Mouse (Mus musculus): Measurements from ENCODE around the gene Hmg20b.
A peak's percentile ranks its signal among the peaks of the same experiment; 100 is the strongest.

Gene Hmg20b

DNA sequence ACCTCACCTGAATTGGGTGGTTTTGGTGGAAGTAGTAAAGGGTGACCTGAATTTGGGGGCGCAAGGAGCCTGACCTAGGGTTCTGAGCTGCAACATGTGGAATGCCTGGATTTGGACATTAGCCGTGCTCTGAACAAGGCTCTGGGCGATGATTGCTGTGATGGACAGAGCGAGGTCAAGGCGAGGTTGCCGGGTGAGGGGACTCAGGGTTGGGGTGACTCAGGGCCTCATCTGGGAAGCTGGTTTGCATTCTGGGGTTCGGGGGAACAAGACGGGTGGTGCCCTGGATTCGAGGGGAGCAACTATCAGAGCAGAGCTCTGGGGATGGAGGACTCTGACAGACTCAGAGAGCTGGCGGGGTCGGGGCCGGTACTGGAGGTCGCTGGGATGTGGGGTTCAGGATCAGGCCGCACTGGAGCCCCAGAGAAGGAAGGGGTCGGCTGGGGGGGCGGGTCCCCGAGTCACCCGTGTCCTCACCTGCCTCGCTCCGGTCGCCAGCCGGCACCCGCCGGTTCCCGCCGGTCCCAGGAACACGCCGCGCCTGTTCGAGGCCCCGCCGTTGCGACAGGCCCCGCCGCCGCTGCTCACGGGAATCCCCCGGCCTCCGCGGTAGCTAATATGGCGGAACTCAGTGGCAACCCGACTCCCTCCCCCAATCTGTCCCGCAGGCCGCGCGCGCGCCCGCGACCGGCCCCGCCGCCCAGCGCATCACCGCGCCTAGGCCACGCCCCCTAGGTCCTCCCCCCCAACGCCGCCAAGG is 27.7 kb upstream of the Hmg20b start, which contains the start of gene Fzr1:
Gene Fzr1 (minus strand): TSS at position 724 of the 760 bp plus-strand sequence.
- DNase-seq = no peak

DNA sequence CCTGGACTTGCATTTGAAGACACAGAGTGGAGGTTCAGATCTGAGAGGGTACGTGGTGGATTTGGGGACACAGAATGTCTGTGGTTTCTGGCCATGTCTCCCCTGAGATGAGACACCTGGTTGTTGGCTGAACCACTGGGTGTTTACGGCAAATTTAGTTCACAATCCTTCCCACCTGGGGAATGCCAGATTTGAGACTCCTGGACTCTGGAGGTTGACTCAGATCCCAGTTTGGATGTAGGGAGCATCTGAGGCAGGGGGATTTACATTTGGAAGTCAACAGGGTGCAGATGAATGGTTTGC is 27.0 kb upstream of the Hmg20b start:
- DNase-seq = no peak

DNA sequence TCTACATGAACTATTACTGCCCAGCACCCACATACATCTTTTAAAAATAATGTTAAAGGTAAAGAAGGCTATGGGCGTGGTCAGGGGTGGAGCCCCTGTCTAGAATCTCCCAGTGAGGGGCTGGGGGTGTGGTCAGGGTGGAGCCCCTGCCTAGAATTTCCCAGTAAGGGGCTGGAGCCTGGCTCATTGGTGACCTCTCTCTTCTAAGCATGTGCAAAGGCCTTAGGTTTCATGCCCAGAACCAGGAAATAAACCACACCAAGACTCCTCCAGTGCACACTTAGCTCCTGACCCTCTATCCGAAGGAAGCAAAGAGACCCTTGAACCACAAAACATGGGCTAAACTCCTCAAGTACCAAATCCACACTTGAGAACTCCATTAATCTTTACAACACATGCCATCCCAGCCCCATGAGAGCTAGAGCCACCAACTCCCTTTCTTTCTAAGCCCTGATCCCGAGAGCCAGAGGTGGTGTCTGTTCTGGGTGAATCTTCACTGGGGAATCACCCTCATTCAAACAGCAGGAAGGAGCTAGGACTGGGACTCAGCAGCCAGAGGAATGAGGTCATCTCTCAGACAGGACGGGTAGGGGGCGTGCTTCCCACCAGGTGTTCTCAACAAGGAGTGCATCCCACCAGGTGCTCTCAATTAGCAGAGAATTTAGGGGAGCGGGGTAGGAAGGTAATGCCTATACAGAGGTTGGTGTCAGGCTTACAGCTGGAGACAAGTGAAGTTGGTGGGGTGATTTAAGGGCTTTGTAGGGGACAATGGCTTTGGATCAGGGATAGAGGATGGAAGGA is 26.5 kb upstream of the Hmg20b start:
- no peak for DNase-seq

DNA sequence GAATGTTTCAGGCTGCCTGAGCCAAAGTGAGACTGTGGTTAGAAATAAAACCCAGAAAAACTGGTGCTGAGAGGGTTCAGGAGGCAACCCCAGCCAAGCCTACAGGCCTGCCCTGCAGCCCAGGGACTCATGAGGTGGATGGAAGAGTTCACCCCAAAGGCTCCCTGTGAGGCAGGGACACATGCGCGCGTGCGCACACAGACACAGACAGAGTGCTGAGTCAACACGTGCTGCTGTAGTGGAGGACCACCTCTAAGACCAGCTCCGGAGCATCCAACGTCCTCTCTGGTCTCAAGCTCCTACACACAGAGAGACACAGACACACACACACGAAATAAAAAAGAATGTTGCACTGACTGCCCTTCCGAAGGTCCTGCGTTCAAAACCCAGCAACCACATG is 25.0 kb upstream of the Hmg20b start:
- DNase-seq = no peak

DNA sequence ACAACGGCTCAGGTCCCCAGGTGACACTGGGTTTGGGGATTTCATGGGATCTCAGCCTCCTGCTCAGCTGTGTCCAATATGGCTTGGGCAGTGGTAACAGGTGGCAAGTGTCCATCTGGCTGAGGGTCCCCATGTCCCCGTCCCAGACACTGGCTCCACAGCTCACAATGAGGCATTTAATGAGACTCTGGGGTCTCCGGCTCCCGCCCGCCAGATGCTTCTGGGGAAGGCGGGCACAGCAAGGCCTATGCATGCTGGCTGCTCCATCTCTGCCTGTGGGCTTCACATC is 16.9 kb upstream of the Hmg20b start:
- no peak for DNase-seq

DNA sequence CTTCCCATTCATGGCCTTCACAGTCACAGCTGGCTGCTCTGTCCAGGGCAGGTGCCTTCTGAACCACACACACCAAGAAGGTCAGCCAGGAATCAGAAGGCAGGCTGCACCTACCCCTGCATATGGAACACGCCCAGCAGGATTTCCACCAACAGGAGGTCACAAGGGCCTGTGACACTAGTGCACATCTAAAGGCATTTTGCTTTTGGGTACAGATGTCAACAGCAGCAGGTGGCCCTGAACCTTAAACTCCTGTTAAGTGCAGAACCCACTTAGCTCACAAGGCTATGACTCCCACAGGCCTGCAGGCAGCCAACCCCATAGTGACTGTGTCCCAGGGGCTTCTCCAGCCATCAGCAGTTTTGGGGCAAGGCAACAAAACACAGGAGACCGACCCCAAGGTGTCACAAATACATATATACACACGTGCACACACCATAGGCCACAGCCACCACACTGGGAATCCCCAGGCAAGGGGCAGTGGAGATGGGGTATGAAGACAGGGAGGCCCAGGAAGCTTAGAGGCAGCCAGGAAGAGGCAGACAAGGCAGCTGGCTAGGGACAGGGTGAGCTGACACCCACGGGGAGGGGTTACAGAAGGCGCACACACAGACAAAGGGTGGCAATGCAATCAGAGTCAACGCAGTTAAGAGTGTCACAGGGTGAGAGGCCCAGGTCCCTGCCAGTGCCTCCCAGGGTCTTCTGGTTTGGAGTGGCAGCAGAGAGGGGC is 16.4 kb upstream of the Hmg20b start:
- DNase-seq = no peak

DNA sequence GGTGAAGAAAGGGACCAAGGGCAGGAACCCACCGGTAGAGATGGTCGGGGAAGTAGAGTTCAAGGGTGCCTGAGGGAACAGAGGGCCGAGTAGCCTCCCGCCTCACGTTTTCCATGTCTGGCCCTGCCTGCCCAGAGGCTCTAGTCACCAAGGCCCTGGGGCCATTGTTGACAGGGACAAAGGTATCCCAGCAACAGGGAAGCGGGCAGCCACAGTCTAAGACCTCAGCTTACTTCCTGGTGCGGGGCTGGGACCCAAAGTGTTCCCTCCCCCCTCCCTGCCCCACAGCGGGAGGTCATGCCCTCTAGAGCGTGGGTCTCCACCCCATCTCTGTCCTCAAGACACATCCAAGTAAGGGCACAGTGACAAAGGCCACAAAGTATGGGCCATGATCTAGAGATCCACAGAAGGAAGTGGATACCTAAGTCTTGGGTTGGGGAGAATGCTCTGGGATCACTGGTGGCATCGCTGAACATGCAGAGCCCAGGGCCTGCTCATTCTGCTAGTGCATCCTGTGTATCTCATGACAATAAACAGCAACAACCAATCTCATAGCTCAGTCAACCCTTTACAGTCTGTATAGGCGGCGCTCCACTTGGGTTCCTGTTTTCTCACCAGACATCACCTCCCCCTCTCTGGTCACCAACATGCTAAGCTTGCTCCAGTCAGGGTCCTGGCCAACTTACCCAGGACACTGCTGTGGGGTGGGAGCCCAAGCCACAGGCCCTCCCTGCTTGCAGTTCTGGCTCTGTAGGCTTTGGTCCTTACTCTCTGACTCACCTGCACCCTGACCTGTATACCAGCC is 15.6 kb upstream of the Hmg20b start, which contains the start of gene 4930404N11Rik:
Gene 4930404N11Rik (minus strand): TSS at position 145 of the 805 bp plus-strand sequence.
- DNase-seq = no peak

DNA sequence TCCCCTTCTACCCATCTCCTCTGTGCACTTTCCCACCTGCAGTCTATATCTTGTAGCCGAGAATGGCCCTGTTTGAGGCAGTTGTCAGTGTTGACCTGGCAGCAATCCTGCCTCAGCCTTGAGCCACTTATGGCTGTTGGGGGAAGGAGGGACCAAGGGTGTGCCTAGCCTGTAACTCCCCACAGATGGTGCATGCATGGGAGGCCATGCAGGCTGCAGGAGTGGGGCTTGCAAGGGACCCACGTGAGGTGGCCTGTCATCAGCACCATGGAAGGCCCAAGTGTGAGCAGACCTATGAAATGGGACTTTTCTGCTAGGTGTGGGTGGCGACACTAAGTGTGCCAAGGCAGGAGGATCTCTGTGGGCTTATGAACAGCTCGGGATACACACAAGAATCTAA is 14.8 kb upstream of the Hmg20b start:
- no peak for DNase-seq

DNA sequence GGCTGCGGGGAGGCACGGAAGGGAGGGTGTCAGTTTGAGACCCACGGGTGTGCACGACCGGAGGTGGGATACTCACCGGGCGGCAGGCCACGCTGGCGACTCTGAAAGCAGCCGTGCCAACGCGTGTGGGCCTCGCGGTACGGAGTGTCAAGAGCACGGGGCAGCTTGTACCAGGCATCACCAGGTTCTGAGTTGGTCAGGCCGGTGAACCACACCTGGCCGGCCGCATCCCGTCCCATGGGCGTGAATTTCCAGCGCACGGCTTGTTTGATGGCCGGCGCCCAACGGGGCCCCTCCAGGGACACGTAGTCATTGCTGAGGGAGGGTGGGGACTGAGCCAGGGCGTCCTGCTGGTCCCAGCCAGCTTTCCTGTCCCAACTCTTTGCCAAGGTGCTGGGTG is 14.4 kb upstream of the Hmg20b start:
- no peak for DNase-seq

DNA sequence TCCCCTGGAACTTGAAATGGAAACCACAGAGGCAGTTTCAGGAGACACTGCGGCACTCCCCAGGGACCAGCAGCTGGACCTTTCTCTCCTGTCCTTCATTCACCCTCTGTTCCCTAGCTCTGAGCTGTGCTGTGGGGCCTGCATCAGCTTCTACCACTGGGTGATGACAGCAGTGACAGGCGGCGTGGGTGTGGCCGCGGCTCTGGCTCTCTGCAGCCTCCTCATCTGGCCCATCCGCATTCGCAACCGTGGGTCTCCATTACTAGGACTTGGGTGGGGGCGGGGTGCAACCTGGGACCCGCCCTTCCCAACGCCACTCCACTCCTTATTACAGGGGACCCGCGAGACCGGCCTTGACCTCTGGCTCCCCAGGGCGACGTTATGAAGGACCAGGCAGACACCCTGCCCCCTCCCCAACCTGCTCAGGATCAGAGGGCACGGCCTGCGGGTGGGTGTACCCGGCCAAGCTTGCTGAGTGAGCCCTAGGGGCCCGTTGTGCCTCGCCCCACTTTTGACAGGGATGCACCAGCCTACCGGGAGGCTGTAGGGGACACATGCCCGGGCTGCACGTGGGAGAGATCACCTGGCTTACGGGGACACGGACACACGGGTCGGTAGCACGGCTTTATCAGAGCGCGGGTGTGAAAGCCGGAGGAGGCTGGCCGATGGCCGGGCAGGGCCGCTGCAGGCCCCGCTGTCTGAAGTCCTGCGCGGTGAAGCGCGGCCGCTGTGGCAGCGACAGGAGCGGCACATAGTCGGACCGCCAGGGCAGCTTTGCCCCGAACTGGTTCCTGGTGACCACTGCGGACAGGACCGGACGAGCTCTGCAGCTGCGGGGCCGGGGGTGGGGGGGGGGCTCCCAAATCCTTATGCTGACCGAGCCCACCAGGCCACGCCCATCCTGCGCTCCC is 13.4 kb upstream of the Hmg20b start:
- no peak for DNase-seq

DNA sequence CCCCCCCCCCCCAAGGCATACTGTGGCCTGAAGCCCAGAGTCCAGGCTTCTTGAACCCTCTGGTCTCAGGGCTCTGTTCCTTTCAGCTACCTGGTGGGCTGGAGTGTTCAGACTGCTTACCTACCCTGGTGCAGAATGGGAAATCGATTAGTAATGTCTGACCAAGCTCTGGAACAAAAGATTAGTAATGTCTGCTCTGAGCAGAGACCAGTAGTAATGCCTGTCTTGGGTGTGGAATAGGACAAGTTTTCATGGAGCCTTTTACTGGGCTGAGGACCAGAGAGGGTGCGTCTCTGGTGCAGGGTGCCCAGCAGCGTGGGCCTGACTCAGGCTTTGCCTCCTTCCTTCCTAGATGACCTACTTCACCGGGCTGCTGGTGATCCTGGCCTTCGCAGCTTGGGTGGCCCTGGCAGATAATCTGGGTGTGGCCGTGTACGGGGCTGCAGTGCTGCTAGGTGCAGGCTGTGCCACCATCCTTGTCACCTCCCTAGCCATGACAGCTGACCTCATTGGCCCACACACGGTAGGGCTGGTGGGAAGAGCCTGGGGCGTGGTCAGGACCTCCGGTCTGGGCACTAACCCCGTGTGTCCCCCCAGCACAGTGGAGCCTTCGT is 12.2 kb upstream of the Hmg20b start:
- DNase-seq = no peak

DNA sequence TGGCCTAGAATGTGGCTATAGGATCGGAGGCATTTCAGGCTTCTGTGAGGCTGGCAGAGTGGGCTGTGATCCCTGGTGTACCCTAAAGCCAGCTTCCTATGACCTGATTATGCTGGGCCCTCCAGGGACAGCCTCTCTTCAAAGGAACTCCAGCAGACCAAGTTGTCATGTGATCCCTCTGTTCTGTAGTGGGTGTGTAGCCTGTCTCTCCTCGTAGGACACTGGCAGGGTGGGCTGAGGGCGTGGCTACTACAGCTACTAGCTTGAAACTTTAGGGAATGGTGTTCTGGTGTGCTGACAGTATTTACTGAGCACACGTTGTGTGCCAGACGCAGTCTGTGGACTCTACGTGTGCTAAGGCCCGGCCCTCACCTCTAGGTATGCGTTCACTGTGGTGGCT is 10.4 kb upstream of the Hmg20b start:
- DNase-seq = no peak

DNA sequence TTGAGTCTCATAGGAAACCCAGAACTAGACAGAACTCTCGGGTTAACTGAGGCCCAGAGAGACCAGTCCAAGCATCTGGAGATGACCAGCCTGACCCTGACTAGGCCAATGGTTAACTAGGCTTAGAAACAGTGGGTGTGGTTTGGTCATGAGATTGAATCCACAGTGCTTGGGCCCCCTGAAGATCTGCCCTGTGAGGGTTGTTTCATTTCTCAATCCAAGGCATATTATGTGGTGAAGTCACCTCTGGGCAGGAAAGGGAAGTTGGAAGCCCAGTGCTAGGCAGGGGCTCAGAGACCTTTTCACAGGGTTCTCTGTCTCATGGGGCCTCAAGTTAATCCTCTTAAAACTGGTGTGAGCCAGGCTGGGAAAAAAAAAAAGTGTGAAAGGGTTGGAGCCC is 8.6 kb upstream of the Hmg20b start:
- DNase-seq = no peak

DNA sequence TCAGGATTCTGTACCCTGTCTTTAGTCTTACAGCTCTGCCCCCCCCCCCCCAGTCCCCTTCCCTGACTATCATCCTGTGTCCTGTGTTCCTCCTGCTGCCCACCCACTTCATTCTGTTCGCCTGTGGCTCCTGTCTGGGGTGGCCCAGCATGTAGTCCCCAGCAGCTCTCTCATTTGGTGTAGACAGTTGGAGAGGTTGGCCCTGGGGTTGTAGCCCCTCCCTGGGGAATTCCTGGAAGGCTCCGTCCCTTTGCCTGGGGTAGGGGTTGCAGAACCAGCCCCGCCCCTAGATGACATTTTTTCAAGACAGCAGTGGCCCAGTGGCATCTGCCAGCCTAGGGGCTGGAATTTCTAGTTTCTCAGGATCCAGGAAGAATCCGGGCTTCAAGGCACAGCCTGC is 7.9 kb upstream of the Hmg20b start:
- DNase-seq = no peak

DNA sequence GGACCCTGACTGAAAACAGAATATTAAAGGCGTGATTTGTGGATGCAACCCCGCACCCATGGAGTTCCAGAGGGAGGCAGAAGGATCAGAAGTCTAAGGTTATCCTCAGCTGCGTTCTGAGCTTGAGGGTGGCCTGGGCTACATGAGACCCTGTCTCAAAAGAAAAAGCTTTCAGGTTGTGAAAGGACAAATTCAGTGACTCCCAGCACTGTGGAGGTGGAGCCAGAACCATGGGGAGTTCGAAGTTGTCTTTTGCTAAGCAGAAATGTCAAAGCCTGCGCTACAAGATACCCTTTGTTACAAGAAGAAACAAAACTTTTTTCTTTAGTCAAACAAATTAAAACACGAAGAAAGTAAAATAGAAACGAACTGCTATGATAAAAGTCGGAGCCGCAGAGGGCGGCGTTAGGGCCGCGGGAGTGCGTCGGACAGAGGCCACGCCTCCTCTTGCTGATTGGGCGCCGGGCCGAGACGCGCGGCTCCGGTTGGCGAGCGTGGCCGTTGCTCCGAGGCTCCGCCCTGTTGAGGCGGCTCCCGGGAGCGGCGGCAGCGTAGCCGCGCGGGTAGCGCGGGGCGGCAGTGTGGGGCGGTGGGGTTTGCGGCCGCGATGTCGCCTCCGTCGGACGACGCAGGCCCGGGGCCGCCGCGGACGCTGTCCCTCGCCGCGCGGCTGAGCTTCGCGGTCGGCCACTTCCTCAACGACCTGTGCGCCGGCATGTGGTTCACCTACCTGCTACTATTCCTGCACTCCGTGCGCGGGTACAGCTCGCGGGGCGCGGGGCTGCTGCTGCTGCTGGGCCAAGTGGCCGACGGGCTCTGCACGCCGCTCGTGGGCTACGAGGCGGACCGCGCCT is 6.9 kb upstream of the Hmg20b start, which contains the start of gene Mfsd12:
Gene Mfsd12 (plus strand): TSS at position 501 of the 854 bp plus-strand sequence.
- peak; percentile 96 for DNase-seq

DNA sequence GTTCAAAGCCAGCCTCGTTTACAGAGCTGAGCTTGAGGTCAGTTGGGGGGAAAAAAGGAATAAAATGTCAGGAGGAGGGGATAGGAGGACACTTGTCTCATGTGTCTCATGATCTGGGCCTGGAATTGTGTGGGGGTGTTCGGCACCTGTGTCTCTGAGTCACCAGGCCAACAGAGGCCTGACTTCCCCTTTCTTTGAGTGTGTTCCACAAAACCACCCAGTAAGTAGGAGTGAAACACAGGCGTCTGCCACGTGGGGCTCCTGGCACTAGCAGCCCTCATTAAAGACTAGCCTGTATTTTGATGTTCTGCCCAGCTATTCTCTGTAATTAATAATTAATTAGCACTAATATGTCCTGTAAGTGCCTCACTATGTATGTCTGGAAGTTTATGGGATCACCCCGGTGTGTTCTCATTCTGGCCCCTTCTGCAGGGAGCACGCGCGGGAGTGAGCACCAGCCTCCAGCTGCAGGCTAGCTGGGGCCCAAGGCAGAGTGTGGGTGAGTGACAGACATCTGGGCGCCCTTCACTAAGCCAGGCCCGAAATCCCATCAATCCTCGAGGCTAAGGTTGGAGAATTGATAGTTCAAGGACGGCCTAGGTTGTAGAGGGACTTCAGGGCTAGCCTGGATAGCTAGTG is 6.2 kb upstream of the Hmg20b start:
- no peak for DNase-seq

DNA sequence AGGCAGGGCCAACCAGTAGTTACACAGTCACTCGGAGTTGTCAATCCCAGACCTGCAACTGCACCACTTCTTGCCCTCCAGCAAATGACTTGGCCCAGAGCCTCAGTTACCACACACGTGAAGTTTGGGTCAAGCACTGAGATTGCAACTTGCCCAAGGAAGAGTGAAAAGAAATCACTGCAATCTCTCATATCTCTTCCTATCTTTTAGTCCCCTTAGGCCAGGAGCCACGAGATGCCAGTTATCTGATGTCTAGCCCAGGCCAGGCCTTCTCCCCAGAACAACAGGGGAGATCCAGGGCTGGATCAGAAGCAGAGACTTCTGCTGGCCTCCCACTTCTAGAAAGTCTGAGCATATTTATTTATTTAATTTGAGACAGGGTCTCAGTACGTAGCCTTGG is 5.3 kb upstream of the Hmg20b start:
- DNase-seq = no peak

DNA sequence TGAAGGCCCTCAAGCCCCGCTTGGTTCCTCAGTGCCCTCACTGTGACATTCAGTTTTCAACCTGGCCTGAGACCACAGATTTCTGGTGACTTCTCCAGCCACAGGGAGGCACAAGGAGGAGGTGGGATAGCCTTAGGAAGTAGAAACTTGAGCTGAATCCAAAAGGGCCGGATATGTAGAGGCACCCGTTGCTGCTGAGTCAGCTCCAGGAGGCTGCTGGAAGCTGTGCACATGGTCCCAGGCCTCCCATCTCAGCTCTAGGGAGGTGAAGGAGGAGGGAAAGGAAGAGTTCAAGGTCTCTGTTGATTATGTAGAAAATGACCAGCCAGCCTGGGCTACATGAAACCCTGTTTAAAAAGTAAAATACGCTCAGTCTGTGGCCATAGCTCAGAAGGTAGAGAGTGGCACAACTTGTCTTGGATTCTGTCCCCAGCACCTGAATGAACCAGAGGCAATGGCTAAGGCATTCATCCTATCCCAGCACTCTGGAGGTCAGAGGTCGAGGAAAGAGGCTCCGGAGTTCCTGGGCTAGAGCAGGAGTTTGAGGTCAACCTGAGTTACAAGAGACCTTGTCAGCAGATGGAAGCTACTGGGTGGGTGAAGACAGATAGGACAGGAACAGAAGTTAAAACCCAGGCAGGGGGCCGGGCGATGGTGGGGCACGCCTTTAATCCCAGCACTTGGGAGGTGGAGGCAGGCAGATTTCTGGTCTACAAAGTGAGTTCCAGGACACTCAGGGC is 4.6 kb upstream of the Hmg20b start:
- no peak for DNase-seq

DNA sequence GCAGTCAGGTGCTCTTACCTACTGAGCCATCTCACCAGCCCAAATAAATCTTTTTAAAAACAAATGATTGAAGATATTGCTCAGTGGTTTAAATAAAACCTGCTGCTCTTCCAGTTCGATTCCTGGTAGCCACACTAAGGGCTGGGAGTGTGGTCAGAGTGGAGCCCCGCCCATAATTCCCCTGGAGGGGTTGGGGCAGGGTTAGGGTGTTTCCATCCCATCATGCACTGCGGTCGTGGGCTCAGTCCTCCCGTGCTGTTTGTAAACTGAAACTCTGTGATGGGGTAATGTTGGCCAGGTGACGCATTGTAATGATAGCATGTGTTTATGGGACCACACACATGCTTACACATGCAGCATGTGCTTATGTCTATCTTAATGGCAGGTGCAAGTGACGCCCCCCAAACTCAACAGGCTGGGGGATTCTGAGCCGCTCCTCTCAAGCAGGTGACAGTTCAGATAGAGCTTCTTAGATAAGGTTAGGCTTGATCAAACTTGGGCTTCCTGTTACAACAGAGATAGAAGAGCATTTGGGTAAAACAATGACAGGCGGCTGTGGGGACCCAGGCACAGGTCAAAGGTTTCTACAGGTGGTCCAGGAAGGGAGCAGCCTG is 1.5 kb upstream of the Hmg20b start:
- DNase-seq = no peak

All from right cerebral cortex, postnatal 4 days (tissue).